Mouse (Mus musculus) hindbrain, embryonic 13.5 days (tissue): ENCODE measurements at regions not wholly inside any gene's neighbourhood (a gene's known extent, or its start where the extent isn't known, plus 50 kb on each side); places are given as distances from the start of the nearest gene placed in this dataset.

Source experiments
- ATAC-seq: fragments of 200-750 bp; cut with Nextera tagmentation; 2 replicates; pipeline ENCODE4 v1.8.0; 2017; ENCODE audit warnings: moderate TSS enrichment; ENCODE audit not compliant: low FRiP score
- H3K27ac ChIP-seq: fragments of 300-500 bp; sonication (generic); 2 replicates; pipeline ENCODE4 v1.5.1; 2015; ENCODE audit warnings: inconsistent platforms, mild to moderate bottlenecking, moderate library complexity
- H3K27me3 ChIP-seq: fragments of 300-500 bp; sonication (generic); 2 replicates; pipeline ENCODE4 v1.6.1; 2015; ENCODE audit warnings: mild to moderate bottlenecking, inconsistent platforms
- H3K36me3 ChIP-seq: fragments of 300-500 bp; sonication (generic); 2 replicates; pipeline ENCODE4 v1.6.1; 2015; ENCODE audit warnings: mild to moderate bottlenecking, inconsistent platforms
- H3K4me1 ChIP-seq: fragments of 300-500 bp; sonication (generic); replicated peaks from 2 replicates; pipeline ENCODE4 v1.6.1; 2015; ENCODE audit warnings: inconsistent platforms
- H3K4me2 ChIP-seq: fragments of 300-500 bp; sonication (generic); 2 replicates; pipeline ENCODE4 v1.6.1; 2015; ENCODE audit warnings: inconsistent platforms, mild to moderate bottlenecking, moderate library complexity
- H3K4me3 ChIP-seq: fragments of 300-500 bp; sonication (generic); 2 replicates; pipeline ENCODE4 v1.5.1; 2015; ENCODE audit warnings: mild to moderate bottlenecking, inconsistent platforms
- H3K9ac ChIP-seq: fragments of 300-500 bp; sonication (generic); 2 replicates; pipeline ENCODE4 v1.6.1; 2015; ENCODE audit warnings: mild to moderate bottlenecking, inconsistent platforms
- H3K9me3 ChIP-seq: fragments of 300-500 bp; sonication (generic); 2 replicates; pipeline ENCODE4 v1.6.1; 2016; ENCODE audit warnings: inconsistent platforms
- WGBS: fragments of 180-500 bp; shearing (Covaris S2); methylation state at CpG from one replicate; pipeline ENCODE4 v1.1.7; 2015; 5-methylcytosine and 5-hydroxymethylcytosine counted together

DNA sequence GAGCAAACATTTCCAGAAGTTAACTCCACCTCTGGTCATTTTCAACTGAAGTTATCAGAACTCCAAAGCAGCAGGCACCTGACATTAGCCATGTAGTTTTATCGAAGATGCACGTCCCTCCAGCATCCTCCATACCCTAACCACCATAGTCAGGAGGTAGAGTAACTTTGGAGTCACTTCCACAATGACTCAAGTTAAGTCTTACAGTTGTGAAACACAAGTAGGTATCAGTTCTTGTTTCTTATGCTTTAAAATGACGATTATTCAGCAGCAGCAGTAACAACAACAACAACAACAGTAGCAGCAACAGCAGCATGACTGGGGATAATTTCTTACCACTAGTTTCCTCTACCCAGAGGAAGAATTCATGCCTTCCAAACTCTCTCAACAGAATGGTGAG lies 51.3 kb upstream of the Tank start:
- 93% methylated on average over 3 of the region's 3 CpGs for WGBS
- no peaks in the 10 kb centered on the region for H3K27me3 ChIP-seq
- no peak overlapping the region for H3K9ac ChIP-seq

GRCm38 (mm10) chr2:61524060-61524734 lies 54.2 kb upstream of the Tank start:
- 95% methylated on average over 6 of the region's 6 CpGs for WGBS
- H3K9me3 ChIP-seq, result no peaks in the 10 kb centered on the region
- no peak overlapping the region for H3K4me3 ChIP-seq
- no peak for ATAC-seq
- H3K27ac ChIP-seq, result no peak overlapping the region
- H3K4me1 ChIP-seq, result no peaks in the 10 kb centered on the region
- H3K27me3 ChIP-seq, result no peaks in the 10 kb centered on the region
- H3K4me2 ChIP-seq, result no peak overlapping the region
- no peak overlapping the region for H3K9ac ChIP-seq
- no peaks in the 10 kb centered on the region for H3K36me3 ChIP-seq

More for the DNA sequence above, 51.3 kb upstream of the Tank start:
- ATAC-seq, result no peak
- Histone ChIP-seq H3K9me3 (no peaks in the 10 kb centered on the region), H3K4me3 (no peak overlapping the region), H3K36me3 (no peaks in the 10 kb centered on the region), H3K27ac (no peak overlapping the region), H3K4me1 (no peaks in the 10 kb centered on the region), H3K4me2 (no peak overlapping the region)

DNA sequence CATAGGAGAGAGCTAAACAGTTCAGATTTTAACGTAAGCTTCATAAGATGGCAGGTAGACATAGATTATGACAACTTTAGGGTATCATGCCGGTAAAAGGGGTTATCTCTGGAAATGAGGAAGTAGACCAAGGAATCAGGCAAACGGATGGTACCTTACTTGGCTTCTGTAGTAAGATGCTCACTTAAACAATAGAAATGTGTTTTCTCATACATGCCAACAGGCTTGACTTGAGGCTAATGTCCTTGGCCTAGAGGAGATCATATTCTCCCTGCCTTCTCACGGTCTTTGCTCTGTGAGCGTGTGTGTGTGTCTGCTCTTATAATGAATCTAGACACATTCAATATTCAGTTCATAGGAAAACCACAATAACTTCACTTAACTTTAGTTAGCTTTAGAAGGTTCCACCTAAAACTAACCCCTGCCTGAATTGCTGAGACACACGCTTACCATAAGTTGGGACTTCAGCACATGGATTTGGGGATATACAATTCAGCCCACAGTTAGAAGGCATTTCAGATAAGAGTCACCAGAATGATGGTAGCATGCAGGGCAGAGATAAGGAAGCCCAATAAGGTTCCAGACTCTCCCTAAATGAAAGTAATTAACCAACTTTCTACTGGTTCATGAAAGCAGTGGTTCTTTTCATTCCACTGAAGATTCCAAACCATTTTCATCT lies 63.8 kb upstream of the Tank start:
- H3K9me3 ChIP-seq, result no peaks in the 10 kb centered on the region
- WGBS, result 95% methylated on average over 6 of the region's 6 CpGs
- H3K4me1 ChIP-seq, result peaks cover 4% of the 10 kb centered on the region; the same call in 1 of the 2 replicates
- no peak overlapping the region for H3K4me3 ChIP-seq
- ATAC-seq, result no peak
- no peak overlapping the region for H3K9ac ChIP-seq
- no peak overlapping the region for H3K4me2 ChIP-seq
- H3K36me3 ChIP-seq, result no peaks in the 10 kb centered on the region
- H3K27me3 ChIP-seq, result no peaks in the 10 kb centered on the region
- H3K27ac ChIP-seq, result no peak overlapping the region

GRCm38 (mm10) chr2:61513787-61514444 lies 64.5 kb upstream of the Tank start:
- WGBS, result 83% methylated on average over 12 of the region's 12 CpGs
- Histone ChIP-seq H3K4me2 (no peak overlapping the region), H3K4me1 (peaks cover 4% of the 10 kb centered on the region; the same call in 1 of the 2 replicates), H3K36me3 (no peaks in the 10 kb centered on the region), H3K9ac (no peak overlapping the region), H3K27ac (no peak overlapping the region), H3K9me3 (no peaks in the 10 kb centered on the region), H3K4me3 (no peak overlapping the region), H3K27me3 (no peaks in the 10 kb centered on the region)
- no peak for ATAC-seq

DNA sequence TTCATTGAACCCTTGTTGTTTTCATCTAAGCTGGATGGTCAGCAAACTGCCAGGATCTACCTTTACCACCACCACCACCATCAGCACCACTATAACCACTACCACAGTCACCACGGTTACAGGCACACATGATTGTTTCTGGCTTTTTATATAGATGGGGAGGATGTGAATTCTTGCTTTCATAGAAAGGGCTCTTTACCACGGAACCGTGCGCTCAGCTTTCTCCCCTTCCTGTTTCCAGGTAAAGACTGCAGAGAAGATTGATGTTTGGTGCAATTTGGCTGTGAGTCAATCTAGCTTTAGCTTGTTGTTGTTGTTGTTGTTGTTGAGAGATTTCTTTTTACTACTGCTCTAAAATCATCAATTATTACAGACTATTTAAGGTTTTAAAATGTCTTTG lies 74.8 kb upstream of the Tank start:
- no peak for ATAC-seq
- Histone ChIP-seq H3K27me3 (no peaks in the 10 kb centered on the region), H3K9ac (no peak overlapping the region), H3K27ac (no peak overlapping the region), H3K9me3 (no peaks in the 10 kb centered on the region), H3K4me3 (no peak overlapping the region), H3K4me2 (no peak overlapping the region), H3K36me3 (no peaks in the 10 kb centered on the region), H3K4me1 (no peaks in the 10 kb centered on the region)
- WGBS, result 90% methylated on average over 4 of the region's 4 CpGs

GRCm38 (mm10) chr2:61501922-61502321 lies 76.5 kb upstream of the Tank start:
- WGBS, result 92% methylated on average over 5 of the region's 5 CpGs
- no peak for ATAC-seq
- H3K4me1 ChIP-seq, result no peaks in the 10 kb centered on the region

DNA sequence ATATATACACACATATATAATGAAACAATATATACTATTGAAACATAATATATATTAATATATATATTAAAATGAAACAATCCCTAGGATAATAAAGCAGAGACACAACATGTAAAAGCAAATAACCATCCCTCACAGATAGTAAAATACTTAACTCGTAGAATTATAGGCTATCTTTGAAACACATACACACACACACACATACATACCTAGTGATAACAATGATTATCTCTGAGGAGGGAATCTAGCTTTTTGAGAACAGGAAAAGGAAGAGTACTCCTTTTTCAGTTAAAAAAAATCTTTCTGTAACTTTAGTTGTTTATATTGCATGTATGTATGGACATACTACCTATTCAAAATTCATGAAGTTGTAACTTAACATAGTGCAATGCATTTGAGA lies 79.1 kb upstream of the Tank start:
- H3K27ac ChIP-seq, result no peak overlapping the region
- H3K9me3 ChIP-seq, result no peaks in the 10 kb centered on the region
- H3K4me3 ChIP-seq, result no peak overlapping the region
- no peak overlapping the region for H3K4me2 ChIP-seq
- WGBS, result 85% methylated on average over 1 of the region's 1 CpGs
- H3K27me3 ChIP-seq, result no peaks in the 10 kb centered on the region
- no peak for ATAC-seq
- H3K9ac ChIP-seq, result no peak overlapping the region
- peaks cover under 1% of the 10 kb centered on the region; the same call in 1 of the 2 replicates for H3K4me1 ChIP-seq
- no peaks in the 10 kb centered on the region for H3K36me3 ChIP-seq

More at GRCm38 (mm10) chr2:61501922-61502321, 76.5 kb upstream of the Tank start:
- H3K4me2 ChIP-seq, result no peak overlapping the region
- H3K9me3 ChIP-seq, result no peaks in the 10 kb centered on the region
- H3K36me3 ChIP-seq, result no peaks in the 10 kb centered on the region
- no peak overlapping the region for H3K4me3 ChIP-seq
- H3K27me3 ChIP-seq, result no peaks in the 10 kb centered on the region
- no peak overlapping the region for H3K9ac ChIP-seq
- H3K27ac ChIP-seq, result no peak overlapping the region

DNA sequence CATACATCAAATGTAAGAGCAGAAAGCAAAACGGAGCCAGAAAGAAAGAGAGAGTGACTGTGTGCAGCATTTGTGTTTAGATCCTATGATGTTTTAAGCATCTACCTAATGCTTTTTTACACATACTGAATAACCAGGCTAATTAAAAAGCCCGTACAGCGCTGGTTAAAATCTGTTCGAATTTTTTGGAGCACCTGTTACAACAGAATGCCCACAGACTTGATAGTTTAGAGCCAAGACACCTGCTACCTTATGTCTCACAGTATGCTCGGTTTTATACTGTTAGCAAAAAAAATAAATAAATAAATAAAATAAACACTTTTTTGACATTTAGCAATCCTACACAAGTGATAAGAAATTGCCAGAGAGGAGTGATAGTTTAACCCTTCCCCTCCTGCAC lies 80.5 kb upstream of the Tank start:
- no peak for ATAC-seq
- Histone ChIP-seq H3K27me3 (no peaks in the 10 kb centered on the region), H3K9ac (no peak overlapping the region), H3K4me2 (no peak overlapping the region), H3K9me3 (no peaks in the 10 kb centered on the region), H3K36me3 (no peaks in the 10 kb centered on the region), H3K4me1 (peaks cover 8% of the 10 kb centered on the region), H3K27ac (no peak overlapping the region), H3K4me3 (no peak overlapping the region)
- WGBS, result 68% methylated on average over 5 of the region's 5 CpGs

DNA sequence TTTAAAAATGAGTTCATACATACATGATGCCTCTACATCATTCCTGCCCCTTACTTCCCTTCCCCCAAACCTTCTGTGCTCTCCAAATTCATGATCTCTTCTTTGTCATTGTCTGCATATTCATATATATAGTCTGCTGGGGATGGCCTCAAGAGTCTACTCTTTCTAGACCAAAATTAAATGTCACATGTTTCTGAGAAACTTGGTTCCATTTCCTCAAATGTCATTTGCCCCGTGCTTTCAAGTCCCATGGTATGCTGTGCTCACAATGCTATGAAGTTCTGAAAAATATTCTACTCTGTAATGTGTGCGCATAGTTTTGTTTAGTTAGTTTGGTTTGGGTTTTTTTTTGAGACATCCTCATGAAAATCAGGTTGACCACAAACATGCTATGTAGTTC lies 81.4 kb upstream of the Tank start:
- ATAC-seq, result no peak
- Histone ChIP-seq H3K4me2 (no peak overlapping the region), H3K9ac (no peak overlapping the region), H3K4me3 (no peak overlapping the region), H3K36me3 (no peaks in the 10 kb centered on the region), H3K27ac (no peak overlapping the region), H3K9me3 (no peaks in the 10 kb centered on the region), H3K27me3 (no peaks in the 10 kb centered on the region), H3K4me1 (peaks cover 8% of the 10 kb centered on the region)
- 92% methylated on average over 2 of the region's 2 CpGs for WGBS

- H3K27me3 ChIP-seq, result no peaks in the 10 kb centered on the region
- H3K4me3 ChIP-seq, result no peak overlapping the region
- no peaks in the 10 kb centered on the region for H3K36me3 ChIP-seq
- 46% methylated on average over 11 of the region's 11 CpGs for WGBS
- H3K4me2 ChIP-seq, result peak overlapping the region; percentile 40; the same call in 1 of the 2 replicates
- 0 out of 2 replicates have a peak overlapping the region, but pooled peaks have one; percentile 23 for H3K27ac ChIP-seq
- no peaks in the 10 kb centered on the region for H3K9me3 ChIP-seq
- peak overlapping the region; percentile 56; the same call in 1 of the 2 replicates for H3K9ac ChIP-seq
- ATAC-seq, result peak; percentile 71
- H3K4me1 ChIP-seq, result peaks cover 8% of the 10 kb centered on the region
Measured at GRCm38 (mm10) chr2:61493918-61494712, 84.3 kb upstream of the Tank start.

DNA sequence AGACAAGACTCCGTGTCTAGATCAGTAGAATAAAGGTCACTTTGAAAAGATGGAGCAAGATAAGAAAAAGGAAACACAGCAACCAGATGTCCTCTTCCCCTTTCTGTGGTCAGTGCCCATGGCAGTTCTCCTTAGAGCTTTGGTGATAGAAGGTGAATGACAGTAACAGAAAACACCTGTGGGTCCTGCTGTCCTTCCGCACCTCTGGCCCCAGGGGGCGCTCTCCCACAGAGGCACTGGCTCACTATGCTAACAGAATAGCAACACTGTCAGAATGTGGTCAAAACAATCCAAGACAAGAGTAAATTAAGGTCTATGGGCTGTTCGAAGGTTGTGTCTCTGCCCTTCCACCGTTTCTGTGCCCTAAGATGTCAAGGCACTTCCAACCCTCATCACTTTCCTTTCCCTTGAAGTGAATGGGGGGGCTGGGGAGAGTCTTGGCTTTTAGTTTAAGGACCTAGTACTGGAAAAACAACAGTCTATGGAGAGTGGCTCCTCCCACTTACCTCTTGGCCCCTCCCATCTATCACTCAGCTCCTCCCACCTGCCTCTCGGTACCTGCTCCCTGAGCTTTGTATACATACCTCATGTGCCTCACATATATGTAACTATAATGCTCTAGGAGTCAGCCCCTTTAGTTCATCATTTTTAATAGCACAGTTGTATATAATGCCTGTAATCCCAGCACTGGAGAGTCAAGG lies 86.2 kb upstream of the Tank start:
- no peak overlapping the region for H3K4me3 ChIP-seq
- 0 out of 2 replicates have a peak, but pooled peaks have one; percentile 28 for ATAC-seq
- no peaks in the 10 kb centered on the region for H3K36me3 ChIP-seq
- H3K27ac ChIP-seq, result no peak overlapping the region
- no peaks in the 10 kb centered on the region for H3K27me3 ChIP-seq
- H3K4me2 ChIP-seq, result no peak overlapping the region
- H3K4me1 ChIP-seq, result peaks cover 8% of the 10 kb centered on the region
- H3K9ac ChIP-seq, result no peak overlapping the region
- no peaks in the 10 kb centered on the region for H3K9me3 ChIP-seq
- WGBS, result 65% methylated on average over 6 of the region's 6 CpGs
